Mouse (Mus musculus): ENCODE results near the gene Gnas. TPM values are rescaled to one million over a fixed set of nuclear protein-coding genes. Genes with fewer than 3 reads are reported as not detected.

Gene Gnas
- polyA plus RNA-seq (2017; shearing (Covaris generic)) = 72.9 TPM

GRCm38 (mm10) chr2:174284011-174284410 lies at the start of gene Gnas:
Gnas (plus strand) TSS chr2:174284320.

GRCm38 (mm10) chr2:174346612-174346998 lies 62.5 kb downstream of the Gnas start, which contains the start of gene Gm20721:
Gm20721 (minus strand) TSS chr2:174346712.

Other genes starting within 250 kb of the Gnas start
- gene Stx16, start 208.0 kb upstream of the Gnas start, polyA plus RNA-seq (2017; shearing (Covaris generic)) = 31.3 TPM
- gene Npepl1, start 174.0 kb upstream of the Gnas start, polyA plus RNA-seq (2017; shearing (Covaris generic)) = 32.7 TPM
- gene Gm20721, start 62.4 kb downstream of the Gnas start, polyA plus RNA-seq (2017; shearing (Covaris generic)) = not detected
- 78.0 TPM for gene Nelfcd, start 131.5 kb downstream of the Gnas start, polyA plus RNA-seq (2017; shearing (Covaris generic))
- 144 TPM for gene Ctsz, start 154.7 kb downstream of the Gnas start, polyA plus RNA-seq (2017; shearing (Covaris generic))
- gene Tubb1, start 166.4 kb downstream of the Gnas start, polyA plus RNA-seq (2017; shearing (Covaris generic)) = not detected
- gene Atp5e, start 179.8 kb downstream of the Gnas start, polyA plus RNA-seq (2017; shearing (Covaris generic)) = 553 TPM
- gene Prelid3b, start 188.8 kb downstream of the Gnas start, polyA plus RNA-seq (2017; shearing (Covaris generic)) = 80.4 TPM

All from CD4-positive, CD25-positive, alpha-beta regulatory T cell, adult 9 weeks (primary cell).